Mouse (Mus musculus) pancreas, adult 10 weeks (tissue): ENCODE results near the gene Iah1. TPM values are rescaled to one million over a fixed set of nuclear protein-coding genes. Genes with fewer than 3 reads are reported as not detected.

Experiments
- polyA plus RNA-seq: library from polyadenylated mRNA; stranded (reverse); fragments of 350-450 nt; fragmentation: Illumina TruSeq; extraction: RNeasy Lipid Tissue Mini Kit (QIAGEN cat#74804); gene quantifications from one replicate; pipeline ENCODE4 v1.2.3, GENCODE M21; 2015; ENCODE audit warnings: low read depth, low replicate concordance; ENCODE audit not compliant: insufficient read depth

Iah1 gene
- polyA plus RNA-seq: 29.6 TPM

DNA sequence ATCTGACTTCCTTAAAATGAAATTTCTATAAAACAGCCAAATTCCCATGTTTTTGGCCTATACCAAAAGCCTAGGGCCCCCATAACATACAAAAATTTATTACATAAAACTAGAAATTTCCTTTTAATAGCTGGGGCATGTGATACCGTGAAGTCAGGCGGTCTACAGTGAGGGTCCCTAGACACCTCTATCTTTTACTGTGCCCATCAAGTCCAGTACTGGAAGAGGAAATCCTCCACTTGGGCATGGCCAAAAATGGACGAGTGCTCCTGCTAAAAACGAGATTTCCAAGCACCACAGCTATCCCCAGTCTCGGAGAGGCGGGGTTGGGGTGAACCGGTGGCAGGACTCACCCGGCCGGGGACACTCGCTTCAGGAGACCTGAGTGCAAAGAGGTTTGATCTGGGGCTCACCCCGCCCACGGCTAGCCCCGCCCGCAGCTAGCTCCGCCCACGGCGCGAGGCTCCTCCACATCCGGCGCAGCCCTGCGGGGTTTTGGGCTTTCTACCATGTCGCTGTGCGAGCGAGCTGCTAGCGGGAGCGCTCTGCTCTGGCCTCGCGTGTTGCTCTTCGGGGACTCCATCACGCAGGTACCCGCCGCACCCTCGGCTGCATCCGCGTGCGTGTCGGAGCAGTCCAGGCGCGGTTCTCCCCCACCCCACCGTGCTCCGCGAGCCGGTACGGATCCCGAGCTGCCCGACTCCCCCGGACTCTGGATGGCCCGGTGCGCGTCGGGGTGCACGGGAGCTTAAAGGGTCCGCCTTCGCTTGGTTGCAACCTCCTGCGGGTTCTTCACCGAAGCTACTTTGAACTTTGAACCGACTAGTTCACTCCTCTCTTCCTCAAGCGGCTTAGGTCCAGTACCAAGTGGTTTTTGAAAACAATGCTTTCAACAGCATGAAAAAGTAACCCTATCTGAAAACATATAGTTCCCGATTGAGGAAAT lies at the start of gene Iah1:
Iah1 (plus strand) TSS at position 467 of the 946 bp plus-strand sequence.

DNA sequence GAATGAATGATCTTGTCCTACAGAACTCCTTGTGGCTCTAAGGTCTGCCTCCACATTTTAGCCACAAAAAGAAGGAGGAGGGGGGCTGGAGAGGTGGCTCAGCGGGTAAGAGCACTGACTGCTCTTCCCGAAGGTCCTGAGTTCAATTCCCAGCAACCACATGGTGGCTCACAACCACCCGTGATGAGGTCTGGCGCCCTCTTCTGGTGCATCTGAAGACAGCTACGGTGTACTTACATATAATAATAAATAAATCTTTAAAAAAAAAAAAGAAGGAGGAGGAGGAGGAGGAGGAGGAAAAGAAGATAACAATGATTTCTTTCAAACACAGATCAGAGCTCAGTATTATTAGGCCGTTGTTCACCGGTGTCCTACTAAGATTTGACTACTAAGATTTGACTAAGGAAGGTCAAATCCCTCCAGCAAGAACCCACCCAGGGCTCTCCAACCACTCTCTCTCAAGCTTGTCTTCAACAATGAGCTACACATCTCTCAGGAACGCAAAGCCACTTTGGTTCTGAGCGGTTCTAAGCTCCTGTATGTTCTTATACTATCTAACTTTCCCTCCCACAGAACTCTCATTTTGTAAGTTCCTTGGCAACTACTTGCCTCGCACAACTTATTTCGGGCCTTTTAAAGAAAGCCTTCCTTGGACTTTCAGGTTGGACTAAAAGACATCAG lies 31.3 kb upstream of the Iah1 start, which contains the start of gene Cpsf3:
Cpsf3 (plus strand) TSS at position 631 of the 681 bp plus-strand sequence.

DNA sequence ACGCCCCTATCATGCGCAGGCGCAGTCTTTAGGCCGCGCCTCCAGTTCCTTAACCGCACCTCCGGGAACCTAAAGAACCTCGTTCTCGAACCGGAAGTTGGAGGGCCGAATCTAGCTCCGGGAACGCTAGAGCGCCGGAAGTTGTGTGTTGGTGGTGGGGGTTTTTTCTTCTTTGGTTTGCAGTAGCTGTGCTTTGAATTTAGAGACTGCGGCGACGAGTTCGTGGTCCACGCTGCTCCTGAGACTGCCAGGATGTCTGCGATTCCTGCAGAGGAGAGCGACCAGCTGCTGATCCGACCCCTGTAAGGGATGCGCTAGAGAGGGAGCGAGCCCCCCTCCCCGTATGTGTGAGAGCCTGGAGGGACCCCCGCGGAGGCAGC lies 30.0 kb upstream of the Iah1 start, which contains the start of gene Itgb1bp1:
Itgb1bp1 (minus strand) TSS at position 42 of the 380 bp plus-strand sequence.

DNA sequence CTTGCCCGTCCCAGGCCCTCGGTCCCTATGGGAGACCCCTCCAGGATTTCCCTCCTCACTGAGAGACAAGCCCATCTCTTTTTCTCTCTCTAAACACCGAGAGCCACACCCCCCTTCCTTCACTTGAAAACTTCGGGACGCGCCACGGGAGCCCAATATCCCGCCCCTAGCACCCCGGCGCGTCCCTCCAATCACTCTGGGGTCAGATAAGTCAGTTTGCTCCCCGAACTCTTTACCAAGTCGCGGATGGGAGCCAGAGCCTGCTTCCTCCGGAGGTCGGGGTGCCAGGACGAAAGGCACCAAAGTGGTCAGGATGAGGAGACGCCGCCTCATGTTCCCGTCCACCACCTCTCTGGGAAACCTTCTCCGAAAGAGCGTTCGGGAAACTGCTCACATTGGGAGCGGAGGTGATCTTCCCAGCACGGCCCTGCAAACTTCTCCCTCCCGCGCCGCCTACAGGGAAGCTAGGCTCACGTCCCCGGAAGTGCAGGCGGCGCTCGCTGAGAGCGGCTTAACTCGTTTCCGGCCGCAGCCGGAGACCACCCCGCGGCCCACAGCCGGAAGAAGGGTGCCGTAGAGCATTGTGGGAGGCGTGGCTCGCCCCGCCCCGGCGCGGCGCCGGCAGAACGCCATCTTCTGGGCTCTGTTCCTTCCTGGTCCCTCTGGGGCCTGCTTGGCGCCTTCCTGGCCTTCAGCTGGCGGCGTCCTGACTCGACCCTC lies 57.1 kb downstream of the Iah1 start, which contains the start of gene Adam17:
Adam17 (minus strand) TSS at position 533 of the 720 bp plus-strand sequence.

Other genes with a start within 250 kb of the Iah1 start
- gene Cpsf3, start 31.0 kb upstream of the Iah1 start, polyA plus RNA-seq: 13.6 TPM
- gene Itgb1bp1, start 30.1 kb upstream of the Iah1 start, polyA plus RNA-seq: 8.7 TPM
- 6.5 TPM for gene Adam17, start 57.2 kb downstream of the Iah1 start, polyA plus RNA-seq
- gene Ywhaq, start 101.2 kb downstream of the Iah1 start, polyA plus RNA-seq: 49.9 TPM